Mouse (Mus musculus) stomach, embryonic 14.5 days (tissue): Measurements from ENCODE around the gene Elf4. TPM values are rescaled to one million over a fixed set of nuclear protein-coding genes. Genes with fewer than 3 reads are reported as not detected.

Experiments used
- ATAC-seq: fragments of 200-750 bp; cut with Nextera tagmentation; 2 replicates; pipeline ENCODE4 v1.8.0; 2017; ENCODE audit warnings: low read depth, moderate TSS enrichment; ENCODE audit not compliant: insufficient number of reproducible peaks, insufficient read depth, low FRiP score
- H3K27ac ChIP-seq: fragments of 300-500 bp; sonication (generic); 2 replicates; pipeline ENCODE4 v1.5.1; 2014; ENCODE audit warnings: mild to moderate bottlenecking, low read length, moderate library complexity, mixed read lengths
- H3K27me3 ChIP-seq: fragments of 300-500 bp; sonication (generic); 2 replicates; pipeline ENCODE4 v1.6.1; 2014; ENCODE audit warnings: low read length, control low read depth, mixed read lengths; ENCODE audit not compliant: control insufficient read depth, insufficient read depth
- H3K36me3 ChIP-seq: fragments of 300-500 bp; sonication (generic); 2 replicates; pipeline ENCODE4 v1.6.1; 2014; ENCODE audit warnings: mild to moderate bottlenecking, control low read depth, low read length, moderate library complexity, mixed read lengths; ENCODE audit not compliant: control insufficient read depth, insufficient read depth
- H3K4me1 ChIP-seq: fragments of 300-500 bp; sonication (generic); 2 replicates; pipeline ENCODE4 v1.6.1; 2014; ENCODE audit warnings: low read length, control low read depth, mixed read lengths; ENCODE audit not compliant: control insufficient read depth, insufficient read depth
- H3K4me2 ChIP-seq: fragments of 300-500 bp; sonication (generic); replicated peaks from 2 replicates; pipeline ENCODE4 v1.6.1; 2014; ENCODE audit warnings: low read depth, low read length, control low read depth
- H3K4me3 ChIP-seq: fragments of 300-500 bp; sonication (generic); 2 replicates; pipeline ENCODE4 v1.5.1; 2014; ENCODE audit warnings: low read depth, low read length, control low read depth
- H3K9ac ChIP-seq: fragments of 300-500 bp; sonication (generic); replicated peaks from 2 replicates; pipeline ENCODE4 v1.6.1; 2014; ENCODE audit warnings: low read depth, mild to moderate bottlenecking, control low read depth, low read length, moderate library complexity, mixed read lengths
- H3K9me3 ChIP-seq: fragments of 300-500 bp; sonication (generic); 2 replicates; pipeline ENCODE4 v1.6.1; 2016; ENCODE audit warnings: low read depth, low read length, control low read depth; ENCODE audit not compliant: control insufficient read depth
- WGBS: fragments of 180-500 bp; shearing (Covaris S2); extraction: QIAGEN DNeasy Blood & Tissue Kit; methylation state at CpG from one replicate; pipeline ENCODE4 v1.1.7; 2014; 5-methylcytosine and 5-hydroxymethylcytosine counted together
- polyA plus RNA-seq: library from polyadenylated mRNA; unstranded; fragments of >200 nt; fragmentation: Nextera tagmentation; extraction: Ambion mirVana; gene quantifications from 2 replicates; pipeline ENCODE4 v1.2.1, GENCODE M21; 2014

Elf4 gene
- polyA plus RNA-seq, 1 experiment from 2014 or later, result 13.5 TPM

GRCm38 (mm10) chrX:48462297-48462696 lies 635 bp downstream of the Elf4 start:
- H3K4me3 ChIP-seq, result peak overlapping the region; percentile 26
- no peaks in the 10 kb centered on the region for H3K36me3 ChIP-seq
- no peak overlapping the region for H3K27ac ChIP-seq
- 30% methylated on average over 4 of the region's 4 CpGs for WGBS
- no peaks in the 10 kb centered on the region for H3K27me3 ChIP-seq
- no peaks in the 10 kb centered on the region for H3K4me1 ChIP-seq
- no peak for ATAC-seq
- H3K9ac ChIP-seq, result no peak overlapping the region
- H3K9me3 ChIP-seq, result no peaks in the 10 kb centered on the region
- H3K4me2 ChIP-seq, result peak overlapping the region; percentile 50

GRCm38 (mm10) chrX:48461006-48461405 lies 1.9 kb downstream of the Elf4 start:
- no peak for ATAC-seq
- Histone ChIP-seq H3K9ac (no peak overlapping the region), H3K27me3 (no peaks in the 10 kb centered on the region), H3K36me3 (no peaks in the 10 kb centered on the region), H3K27ac (no peak overlapping the region), H3K9me3 (no peaks in the 10 kb centered on the region), H3K4me3 (no peak overlapping the region), H3K4me2 (no peak overlapping the region), H3K4me1 (no peaks in the 10 kb centered on the region)
- WGBS, result 71% methylated on average over 4 of the region's 4 CpGs

GRCm38 (mm10) chrX:48460496-48460895 lies 2.4 kb downstream of the Elf4 start:
- 74% methylated on average over 7 of the region's 7 CpGs for WGBS

GRCm38 (mm10) chrX:48456956-48457355 lies 6.0 kb downstream of the Elf4 start:
- Histone ChIP-seq H3K27me3 (no peaks in the 10 kb centered on the region), H3K4me1 (no peaks in the 10 kb centered on the region; the same call in 1 of the 2 replicates), H3K4me2 (no peak overlapping the region), H3K9ac (no peak overlapping the region), H3K27ac (no peak overlapping the region), H3K36me3 (no peaks in the 10 kb centered on the region), H3K4me3 (no peak overlapping the region), H3K9me3 (no peaks in the 10 kb centered on the region)
- WGBS, result 63% methylated on average over 6 of the region's 6 CpGs
- ATAC-seq, result no peak

More at GRCm38 (mm10) chrX:48460496-48460895, 2.4 kb downstream of the Elf4 start:
- Histone ChIP-seq H3K27ac (no peak overlapping the region), H3K4me2 (no peak overlapping the region), H3K4me3 (no peak overlapping the region), H3K4me1 (no peaks in the 10 kb centered on the region), H3K27me3 (no peaks in the 10 kb centered on the region), H3K9me3 (no peaks in the 10 kb centered on the region), H3K9ac (no peak overlapping the region), H3K36me3 (no peaks in the 10 kb centered on the region)
- ATAC-seq, result no peak

- Histone ChIP-seq H3K4me3 (no peak overlapping the region), H3K27ac (no peak overlapping the region; the same call in 1 of the 2 replicates), H3K9me3 (no peaks in the 10 kb centered on the region), H3K27me3 (no peaks in the 10 kb centered on the region), H3K9ac (no peak overlapping the region), H3K36me3 (no peaks in the 10 kb centered on the region), H3K4me1 (no peaks in the 10 kb centered on the region; the same call in 1 of the 2 replicates), H3K4me2 (peak overlapping the region; percentile 49)
- no peak for ATAC-seq
- 35% methylated on average over 9 of the region's 9 CpGs for WGBS
Measured at GRCm38 (mm10) chrX:48455018-48455417, 7.9 kb downstream of the Elf4 start.

- H3K9me3 ChIP-seq, result no peaks in the 10 kb centered on the region
- peak overlapping the region; percentile 39; the same call in 1 of the 2 replicates for H3K27ac ChIP-seq
- H3K4me3 ChIP-seq, result peak overlapping the region; percentile 47
- peak overlapping the region; percentile 49 for H3K4me2 ChIP-seq
- peak; percentile 77 for ATAC-seq
- WGBS, result 37% methylated on average over 13 of the region's 21 CpGs
- H3K36me3 ChIP-seq, result no peaks in the 10 kb centered on the region
- peak overlapping the region; percentile 14; the same call in 1 of the 2 replicates for H3K9ac ChIP-seq
- H3K27me3 ChIP-seq, result no peaks in the 10 kb centered on the region
- no peaks in the 10 kb centered on the region; the same call in 1 of the 2 replicates for H3K4me1 ChIP-seq
Measured at GRCm38 (mm10) chrX:48454495-48454878, 8.4 kb downstream of the Elf4 start.

GRCm38 (mm10) chrX:48453736-48454494 lies 9.0 kb downstream of the Elf4 start:
- peak; percentile 91 for ATAC-seq
- H3K9ac ChIP-seq, result peak overlapping the region; percentile 68
- no peaks in the 10 kb centered on the region for H3K9me3 ChIP-seq
- H3K4me1 ChIP-seq, result no peaks in the 10 kb centered on the region; the same call in 1 of the 2 replicates
- WGBS, result 21% methylated on average over 40 of the region's 91 CpGs
- peak overlapping the region; percentile 49 for H3K4me2 ChIP-seq
- no peaks in the 10 kb centered on the region for H3K36me3 ChIP-seq
- no peaks in the 10 kb centered on the region for H3K27me3 ChIP-seq
- H3K27ac ChIP-seq, result peak overlapping the region; percentile 71; the same call in 1 of the 2 replicates
- H3K4me3 ChIP-seq, result peak overlapping the region; percentile 47

- no peaks in the 10 kb centered on the region for H3K27me3 ChIP-seq
- H3K36me3 ChIP-seq, result no peaks in the 10 kb centered on the region
- H3K9ac ChIP-seq, result peak overlapping the region; percentile 68
- peak overlapping the region; percentile 47 for H3K4me3 ChIP-seq
- WGBS, result 25% methylated on average over 63 of the region's 71 CpGs
- H3K4me1 ChIP-seq, result no peaks in the 10 kb centered on the region; the same call in 1 of the 2 replicates
- ATAC-seq, result no peak
- peak overlapping the region; percentile 49 for H3K4me2 ChIP-seq
- H3K9me3 ChIP-seq, result no peaks in the 10 kb centered on the region
- peak overlapping the region; percentile 71; the same call in 1 of the 2 replicates for H3K27ac ChIP-seq
Measured at GRCm38 (mm10) chrX:48452931-48453673, 9.8 kb downstream of the Elf4 start.
